Mouse (Mus musculus): ENCODE measurements around the gene Fam89b. TPM values are rescaled to one million over a fixed set of nuclear protein-coding genes. Genes with fewer than 3 reads are reported as not detected.
A peak's percentile ranks its signal among the peaks of the same experiment; 100 is the strongest.

Fam89b gene
- polyA plus RNA-seq, 1 experiment, result 33.5 TPM

GRCm38 (mm10) chr19:5731264-5731978 is 2.0 kb upstream of the Fam89b start:
- WGBS, result under 1% methylated on average over 47 of the region's 47 CpGs
- TF ChIP-seq CTCF (IDR thresholded peaks at IDR 0.05; ENCODE audit: control insufficient read depth, insufficient read depth, low read length) (peak; percentile 17; the same call in 1 of the 2 replicates), POLR2A (IDR thresholded peaks at IDR 0.05; ENCODE audit: borderline replicate concordance, control insufficient read depth, low read depth, low read length) (peak; percentile 69; the same call in 1 of the 2 replicates)
- Histone ChIP-seq H3K27ac (ENCODE audit: control insufficient read depth, insufficient read depth, low read depth, low read length, poor library complexity) (no peak overlapping the region), H3K4me1 (ENCODE audit: control insufficient read depth, insufficient read depth, low read length) (peaks cover 9% of the 10 kb centered on the region), H3K4me3 (replicated peaks; ENCODE audit: control insufficient read depth, low read depth, low read length) (peak overlapping the region; percentile 77)

GRCm38 (mm10) chr19:5730314-5731186 is 1.1 kb upstream of the Fam89b start:
- H3K4me1 ChIP-seq (ENCODE audit: control insufficient read depth, insufficient read depth, low read length), result peaks cover 9% of the 10 kb centered on the region
- 81% methylated on average over 29 of the region's 29 CpGs for WGBS
- H3K4me3 ChIP-seq (replicated peaks; ENCODE audit: control insufficient read depth, low read depth, low read length), result peak overlapping the region; percentile 77
- H3K27ac ChIP-seq (ENCODE audit: control insufficient read depth, insufficient read depth, low read depth, low read length, poor library complexity), result no peak overlapping the region
- TF ChIP-seq CTCF (IDR thresholded peaks at IDR 0.05; ENCODE audit: control insufficient read depth, insufficient read depth, low read length), result no peak
- TF ChIP-seq POLR2A (IDR thresholded peaks at IDR 0.05; ENCODE audit: borderline replicate concordance, control insufficient read depth, low read depth, low read length), result no peak; the same call in 1 of the 2 replicates

GRCm38 (mm10) chr19:5728631-5729443 is 616 bp downstream of the Fam89b start:
- peak overlapping the region; percentile 83 for H3K4me3 ChIP-seq (replicated peaks; ENCODE audit: control insufficient read depth, low read depth, low read length)
- 8% methylated on average over 37 of the region's 37 CpGs for WGBS
- H3K27ac ChIP-seq (ENCODE audit: control insufficient read depth, insufficient read depth, low read depth, low read length, poor library complexity), result peak overlapping the region; percentile 82
- TF ChIP-seq POLR2A (IDR thresholded peaks at IDR 0.05; ENCODE audit: borderline replicate concordance, control insufficient read depth, low read depth, low read length) (peak; percentile 19; the same call in 1 of the 2 replicates), CTCF (IDR thresholded peaks at IDR 0.05; ENCODE audit: control insufficient read depth, insufficient read depth, low read length) (no peak)
- peaks cover 13% of the 10 kb centered on the region for H3K4me1 ChIP-seq (ENCODE audit: control insufficient read depth, insufficient read depth, low read length)

GRCm38 (mm10) chr19:5727701-5728100 is 1.8 kb downstream of the Fam89b start:
- under 1% methylated on average over 14 of the region's 14 CpGs for WGBS
- H3K4me3 ChIP-seq (replicated peaks; ENCODE audit: control insufficient read depth, low read depth, low read length), result peak overlapping the region; percentile 83
- peak overlapping the region; percentile 97 for H3K27ac ChIP-seq (ENCODE audit: control insufficient read depth, insufficient read depth, low read depth, low read length, poor library complexity)
- TF ChIP-seq POLR2A (IDR thresholded peaks at IDR 0.05; ENCODE audit: borderline replicate concordance, control insufficient read depth, low read depth, low read length) (no peak), CTCF (IDR thresholded peaks at IDR 0.05; ENCODE audit: control insufficient read depth, insufficient read depth, low read length) (peak; percentile 100)
- H3K4me1 ChIP-seq (ENCODE audit: control insufficient read depth, insufficient read depth, low read length), result peaks cover 14% of the 10 kb centered on the region

- TF ChIP-seq POLR2A (IDR thresholded peaks at IDR 0.05; ENCODE audit: borderline replicate concordance, control insufficient read depth, low read depth, low read length) (peak; percentile 32; the same call in 1 of the 2 replicates), CTCF (IDR thresholded peaks at IDR 0.05; ENCODE audit: control insufficient read depth, insufficient read depth, low read length) (no peak)
- WGBS, result 18% methylated on average over 15 of the region's 15 CpGs
- Histone ChIP-seq H3K4me3 (replicated peaks; ENCODE audit: control insufficient read depth, low read depth, low read length) (peak overlapping the region; percentile 83), H3K27ac (ENCODE audit: control insufficient read depth, insufficient read depth, low read depth, low read length, poor library complexity) (peak overlapping the region; percentile 97), H3K4me1 (ENCODE audit: control insufficient read depth, insufficient read depth, low read length) (peaks cover 14% of the 10 kb centered on the region)
Measured at GRCm38 (mm10) chr19:5726961-5727578, 2.4 kb downstream of the Fam89b start.

- Histone ChIP-seq H3K4me3 (replicated peaks; ENCODE audit: control insufficient read depth, low read depth, low read length) (peak within 1 kb of the TSS; percentile 88), H3K4me1 (ENCODE audit: control insufficient read depth, insufficient read depth, low read length) (peaks cover 10% of the 10 kb centered on the region), H3K27ac (ENCODE audit: control insufficient read depth, insufficient read depth, low read depth, low read length, poor library complexity) (peak within 1 kb of the TSS; percentile 97)
- under 1% methylated on average over 49 of the region's 49 CpGs for WGBS
- TF ChIP-seq CTCF (IDR thresholded peaks at IDR 0.05; ENCODE audit: control insufficient read depth, insufficient read depth, low read length) (no peak), POLR2A (IDR thresholded peaks at IDR 0.05; ENCODE audit: borderline replicate concordance, control insufficient read depth, low read depth, low read length) (peak; percentile 93; the same call in 1 of the 2 replicates)
Measured at GRCm38 (mm10) chr19:5725767-5726515, 3.5 kb downstream of the Fam89b start, which contains the start of gene Ehbp1l1. TSS of gene Ehbp1l1 (minus strand) at chr19:5726317.

Measured in bone marrow, adult 2 months (tissue).